Mouse (Mus musculus): ENCODE measurements around the gene Olfr448. TPM values are rescaled to one million over a fixed set of nuclear protein-coding genes. Genes with fewer than 3 reads are reported as not detected.

Olfr448 gene
- not detected in 2 replicates for polyA plus RNA-seq (2014; fragmentation: Nextera tagmentation; extraction: Ambion mirVana)

GRCm38 (mm10) chr6:42890141-42890540 lies at the start of gene Olfr448:
Gene Olfr448, plus strand, starts transcription at chr6:42890441.
- Histone ChIP-seq H3K4me3 (ENCODE audit: low read depth, low read length) (no peak within 1 kb of the TSS), H3K36me3 (ENCODE audit: control insufficient read depth, insufficient read depth, low read length) (no peaks in the 10 kb centered on the region), H3K4me2 (ENCODE audit: low read depth, severe bottlenecking) (no peak within 1 kb of the TSS), H3K27me3 (ENCODE audit: control insufficient read depth, insufficient read depth, low read length) (no peaks in the 10 kb centered on the region), H3K9me3 (ENCODE audit: control insufficient read depth, low read length) (no peaks in the 10 kb centered on the region), H3K4me1 (ENCODE audit: control insufficient read depth, insufficient read depth, low read length) (no peaks in the 10 kb centered on the region), H3K9ac (ENCODE audit: low read length) (no peak within 1 kb of the TSS), H3K27ac (replicated peaks; ENCODE audit: low read depth, low read length) (no peak within 1 kb of the TSS)
- DNase-seq (ENCODE audit: low spot score) (no peak), ATAC-seq (ENCODE audit: insufficient number of reproducible peaks, low FRiP score, low TSS enrichment, low read depth) (no peak)
- WGBS, result 79% methylated on average over 1 of the region's 1 CpGs

- 16% methylated on average over 4 of the region's 4 CpGs for whole genome bisulfite sequencing
- no peaks in the 10 kb centered on the region for H3K9me3 ChIP-seq (ENCODE audit: control insufficient read depth, low read length)
- ATAC-seq (ENCODE audit: insufficient number of reproducible peaks, low FRiP score, low TSS enrichment, low read depth) (no peak), DNase-seq (ENCODE audit: low spot score) (peak; percentile 21)
- H3K4me3 ChIP-seq (ENCODE audit: low read depth, low read length), result no peak overlapping the region
- no peaks in the 10 kb centered on the region for H3K4me1 ChIP-seq (ENCODE audit: control insufficient read depth, insufficient read depth, low read length)
- H3K27me3 ChIP-seq (ENCODE audit: control insufficient read depth, insufficient read depth, low read length), result no peaks in the 10 kb centered on the region
- no peak overlapping the region for H3K27ac ChIP-seq (replicated peaks; ENCODE audit: low read depth, low read length)
- no peaks in the 10 kb centered on the region for H3K36me3 ChIP-seq (ENCODE audit: control insufficient read depth, insufficient read depth, low read length)
- no peak overlapping the region for H3K9ac ChIP-seq (ENCODE audit: low read length)
- H3K4me2 ChIP-seq (ENCODE audit: low read depth, severe bottlenecking), result no peak overlapping the region
These were observed 29.9 kb upstream of the Olfr448 start for GRCm38 (mm10) chr6:42860222-42860819.

DNA sequence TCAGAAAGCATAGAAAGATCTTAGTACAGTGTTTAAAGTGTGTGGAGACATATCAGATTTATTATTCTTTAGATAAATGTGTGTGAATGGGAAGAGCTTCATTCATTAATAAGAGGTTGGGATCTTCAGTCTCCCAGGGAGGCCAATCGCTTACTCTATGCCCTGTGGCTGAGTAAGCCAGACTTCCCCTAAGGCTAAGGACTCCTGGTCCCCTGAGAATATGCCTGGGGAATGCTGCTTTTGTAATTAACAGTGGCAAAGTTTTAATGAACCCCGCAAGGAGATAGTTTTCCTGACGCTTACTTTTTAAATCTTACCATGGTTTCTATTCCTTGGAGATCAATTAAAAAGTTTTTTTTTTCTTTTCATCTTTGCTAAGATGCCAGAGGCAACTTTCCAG lies 20.5 kb upstream of the Olfr448 start:
- no peak overlapping the region for H3K4me2 ChIP-seq (ENCODE audit: low read depth, severe bottlenecking)
- ATAC-seq (ENCODE audit: insufficient number of reproducible peaks, low FRiP score, low TSS enrichment, low read depth) (no peak), DNase-seq (ENCODE audit: low spot score) (no peak)
- H3K9me3 ChIP-seq (ENCODE audit: control insufficient read depth, low read length), result no peaks in the 10 kb centered on the region
- H3K9ac ChIP-seq (ENCODE audit: low read length), result no peak overlapping the region
- no peaks in the 10 kb centered on the region for H3K36me3 ChIP-seq (ENCODE audit: control insufficient read depth, insufficient read depth, low read length)
- no peaks in the 10 kb centered on the region for H3K4me1 ChIP-seq (ENCODE audit: control insufficient read depth, insufficient read depth, low read length)
- no peak overlapping the region for H3K4me3 ChIP-seq (ENCODE audit: low read depth, low read length)
- WGBS, result 71% methylated on average over 3 of the region's 3 CpGs
- H3K27ac ChIP-seq (replicated peaks; ENCODE audit: low read depth, low read length), result no peak overlapping the region
- H3K27me3 ChIP-seq (ENCODE audit: control insufficient read depth, insufficient read depth, low read length), result no peaks in the 10 kb centered on the region

DNA sequence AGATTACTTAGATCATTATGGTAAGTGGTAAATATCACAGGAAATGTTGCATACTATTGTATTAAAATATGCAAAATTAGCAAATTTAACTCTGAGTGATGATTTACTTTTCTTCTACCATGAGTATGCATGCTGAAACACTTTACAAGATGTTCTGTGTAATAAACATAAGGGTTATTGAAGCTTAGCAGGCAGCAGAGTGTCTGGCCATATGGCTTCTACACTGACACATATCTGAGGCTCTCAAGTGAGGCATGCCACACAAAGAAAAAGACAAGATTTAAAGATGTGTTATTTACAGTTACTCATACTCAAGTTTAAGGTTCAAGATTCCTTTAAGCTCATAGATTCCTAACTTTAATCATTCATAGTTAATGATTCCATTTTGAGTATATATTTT lies 13.9 kb upstream of the Olfr448 start:
- Histone ChIP-seq H3K9ac (ENCODE audit: low read length) (no peak overlapping the region), H3K4me1 (ENCODE audit: control insufficient read depth, insufficient read depth, low read length) (no peaks in the 10 kb centered on the region), H3K36me3 (ENCODE audit: control insufficient read depth, insufficient read depth, low read length) (no peaks in the 10 kb centered on the region), H3K4me2 (ENCODE audit: low read depth, severe bottlenecking) (no peak overlapping the region), H3K27me3 (ENCODE audit: control insufficient read depth, insufficient read depth, low read length) (no peaks in the 10 kb centered on the region), H3K4me3 (ENCODE audit: low read depth, low read length) (no peak overlapping the region), H3K9me3 (ENCODE audit: control insufficient read depth, low read length) (no peaks in the 10 kb centered on the region), H3K27ac (replicated peaks; ENCODE audit: low read depth, low read length) (no peak overlapping the region)
- no peak for DNase-seq (ENCODE audit: low spot score)
- no peak for ATAC-seq (ENCODE audit: insufficient number of reproducible peaks, low FRiP score, low TSS enrichment, low read depth)

DNA sequence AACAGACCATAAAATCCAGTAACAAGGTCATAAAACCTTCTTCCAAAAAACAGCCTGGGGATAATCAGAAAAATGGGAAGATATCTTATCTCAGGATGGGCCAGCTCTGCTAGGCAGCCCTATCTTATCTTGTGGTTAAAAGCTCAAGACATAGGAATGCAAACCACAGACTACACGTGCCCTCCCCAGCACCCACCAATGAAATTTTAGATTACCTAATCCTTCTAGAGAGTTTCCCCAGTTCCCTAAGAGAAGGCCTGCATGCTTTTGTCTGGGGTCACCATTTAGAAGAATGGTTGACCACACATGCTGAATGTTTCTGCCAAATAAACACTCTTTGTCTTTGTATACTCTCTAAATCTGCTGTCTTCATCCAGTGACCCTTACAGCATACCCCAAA lies 10.1 kb downstream of the Olfr448 start:
- Histone ChIP-seq H3K9me3 (ENCODE audit: control insufficient read depth, low read length) (no peaks in the 10 kb centered on the region), H3K27ac (replicated peaks; ENCODE audit: low read depth, low read length) (no peak overlapping the region), H3K4me3 (ENCODE audit: low read depth, low read length) (no peak overlapping the region), H3K27me3 (ENCODE audit: control insufficient read depth, insufficient read depth, low read length) (no peaks in the 10 kb centered on the region), H3K4me1 (ENCODE audit: control insufficient read depth, insufficient read depth, low read length) (no peaks in the 10 kb centered on the region), H3K4me2 (ENCODE audit: low read depth, severe bottlenecking) (no peak overlapping the region), H3K36me3 (ENCODE audit: control insufficient read depth, insufficient read depth, low read length) (no peaks in the 10 kb centered on the region), H3K9ac (ENCODE audit: low read length) (no peak overlapping the region)
- ATAC-seq (ENCODE audit: insufficient number of reproducible peaks, low FRiP score, low TSS enrichment, low read depth), result no peak
- no peak for DNase-seq (ENCODE audit: low spot score)
- WGBS, result 45% methylated on average over 1 of the region's 1 CpGs

DNA sequence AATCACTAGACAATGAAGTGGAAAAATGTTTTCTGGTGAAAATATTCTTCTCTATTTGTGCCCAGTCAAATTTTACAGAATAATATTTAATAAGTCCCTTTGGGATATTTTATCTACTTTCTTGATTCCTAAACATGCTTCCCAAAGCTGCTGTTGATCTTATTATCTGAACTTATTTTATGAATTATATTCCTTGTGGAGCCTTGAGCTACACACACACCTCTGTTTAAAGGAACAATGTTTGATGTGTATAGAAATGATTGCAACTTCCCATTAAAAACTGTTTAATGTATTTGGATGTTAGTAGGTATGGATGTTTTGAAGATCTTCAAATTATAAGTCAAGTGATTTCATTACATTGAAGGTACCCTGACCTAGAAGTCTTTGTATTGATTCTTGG lies 18.3 kb downstream of the Olfr448 start, which contains the start of gene Olfr447:
Gene Olfr447, plus strand, starts transcription at position 301 of the 400 bp plus-strand sequence.
- Histone ChIP-seq H3K4me2 (ENCODE audit: low read depth, severe bottlenecking) (no peak within 1 kb of the TSS), H3K4me1 (ENCODE audit: control insufficient read depth, insufficient read depth, low read length) (no peaks in the 10 kb centered on the region), H3K9me3 (ENCODE audit: control insufficient read depth, low read length) (no peaks in the 10 kb centered on the region), H3K4me3 (ENCODE audit: low read depth, low read length) (no peak within 1 kb of the TSS), H3K27ac (replicated peaks; ENCODE audit: low read depth, low read length) (no peak within 1 kb of the TSS), H3K27me3 (ENCODE audit: control insufficient read depth, insufficient read depth, low read length) (no peaks in the 10 kb centered on the region), H3K36me3 (ENCODE audit: control insufficient read depth, insufficient read depth, low read length) (no peaks in the 10 kb centered on the region), H3K9ac (ENCODE audit: low read length) (no peak within 1 kb of the TSS)
- ATAC-seq (ENCODE audit: insufficient number of reproducible peaks, low FRiP score, low TSS enrichment, low read depth), result no peak
- DNase-seq (ENCODE audit: low spot score), result no peak

DNA sequence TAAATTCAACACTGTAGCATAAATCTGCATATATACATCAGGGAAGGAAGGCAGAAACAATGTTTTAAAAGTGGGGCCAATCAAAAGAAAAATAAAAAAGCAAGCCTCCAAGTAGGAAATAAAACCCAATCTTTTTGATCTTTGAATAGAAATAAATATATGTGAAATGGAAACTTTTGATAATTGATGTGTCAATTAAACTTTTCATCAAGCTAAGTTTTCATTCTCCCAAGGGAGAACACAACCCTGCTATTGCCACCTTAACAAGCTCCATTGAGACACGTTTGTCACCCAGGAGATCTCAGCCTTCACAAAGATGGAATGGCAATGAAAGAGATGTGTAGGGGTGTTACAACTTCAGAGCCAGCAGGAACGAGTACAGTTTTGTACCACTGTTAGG lies 30.8 kb downstream of the Olfr448 start, which contains the start of gene Olfr446:
Gene Olfr446, plus strand, starts transcription at position 301 of the 400 bp plus-strand sequence.
- Histone ChIP-seq H3K4me3 (ENCODE audit: low read depth, low read length) (no peak within 1 kb of the TSS), H3K4me1 (ENCODE audit: control insufficient read depth, insufficient read depth, low read length) (no peaks in the 10 kb centered on the region), H3K27ac (replicated peaks; ENCODE audit: low read depth, low read length) (no peak within 1 kb of the TSS), H3K36me3 (ENCODE audit: control insufficient read depth, insufficient read depth, low read length) (no peaks in the 10 kb centered on the region), H3K27me3 (ENCODE audit: control insufficient read depth, insufficient read depth, low read length) (no peaks in the 10 kb centered on the region), H3K9ac (ENCODE audit: low read length) (no peak within 1 kb of the TSS), H3K9me3 (ENCODE audit: control insufficient read depth, low read length) (no peaks in the 10 kb centered on the region), H3K4me2 (ENCODE audit: low read depth, severe bottlenecking) (no peak within 1 kb of the TSS)
- ATAC-seq (ENCODE audit: insufficient number of reproducible peaks, low FRiP score, low TSS enrichment, low read depth) (no peak), DNase-seq (ENCODE audit: low spot score) (no peak)
- 70% methylated on average over 2 of the region's 2 CpGs for WGBS

Data from limb, embryonic 11.5 days (tissue).